In the genomic region with DNA sequence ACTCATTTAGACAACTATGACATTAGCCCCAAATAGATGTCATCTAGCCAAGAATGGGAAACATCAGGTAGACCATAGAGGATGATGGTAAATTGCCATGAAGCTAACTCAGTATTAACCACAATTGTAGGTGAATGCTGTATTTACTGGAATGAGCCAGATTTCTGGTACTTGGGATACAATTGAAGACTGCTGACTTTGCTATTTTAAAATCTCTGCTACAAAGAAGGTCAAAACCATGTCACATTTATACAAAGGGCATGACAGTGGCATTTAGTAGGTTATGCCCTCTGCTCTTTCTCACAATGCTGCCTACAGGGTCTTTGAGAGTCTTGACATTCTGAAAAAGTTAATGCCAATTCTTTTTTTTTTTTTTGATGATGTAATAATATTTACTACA, we compare ENCODE assay signal across 20 mouse cellular contexts.
DNase-seq lines count a peak whose midpoint lies in the region; ATAC-seq and TF ChIP-seq lines count a peak whose summit lies in the region.
"Had no signal": no experiment of that assay in that cellular context is flagged by ENCODE, and none has a peak within 500 bp of the region (broad histone marks: within the 10 kb centered on the region; RNA-seq: fewer than 3 reads in every experiment).

No protein-coding gene starts in this region.

- H3K4me3 ChIP-seq in CH12.LX (replicated peaks in 1 of 3; ENCODE audit: low read depth in 2 of 3, low read length in 2 of 3, poor library complexity in 1 of 3), result no peak overlapping the region
- no peak overlapping the region for H3K4me3 ChIP-seq in ES-E14 (ENCODE audit: insufficient read depth in 1 of 2, low read depth in 1 of 2, low read length in 2 of 2, poor library complexity in 1 of 2, severe bottlenecking in 1 of 2)
- H3K4me3 ChIP-seq in heart, embryonic 11.5 days (ENCODE audit: low read depth, low read length), result no peak overlapping the region

- in situ Hi-C loops in CH12.LX (cut with MboI; ENCODE audit: low pct_ligation_motif_present, low pct_unique_long_range_greater_than_20kb, low sequenced_read_pairs) (no loop called here), ES-E14 (cut with MboI; ENCODE audit: low sequenced_read_pairs in 2 of 2, unreplicated experiment in 2 of 2) (no loop called here)

- no peak for TF ChIP-seq CTCF in CH12.LX (conservative IDR thresholded peaks at IDR 0.05 in 1 of 2, IDR thresholded peaks at IDR 0.05 in 1 of 2; ENCODE audit: low read depth in 2 of 2, low read length in 2 of 2)

- H3K9me3 ChIP-seq in CH12.LX (replicated peaks; ENCODE audit: low read length), result no peaks in the 10 kb centered on the region
- no peaks in the 10 kb centered on the region for H3K9me3 ChIP-seq in ES-E14 (ENCODE audit: control insufficient read depth, insufficient read depth, low read depth, low read length)
- H3K9me3 ChIP-seq in heart, embryonic 11.5 days (replicated peaks; ENCODE audit: control insufficient read depth, low read length), result no peaks in the 10 kb centered on the region

- H3K27ac ChIP-seq in CH12.LX (ENCODE audit: insufficient read depth, low read depth) (no peak overlapping the region), ES-E14 (ENCODE audit: insufficient read depth, low read depth, low read length, poor library complexity, severe bottlenecking) (no peak overlapping the region)
- no peak overlapping the region for H3K27ac ChIP-seq in heart, embryonic 11.5 days (ENCODE audit: low read depth, low read length)

- no peak overlapping the region for H3K9ac ChIP-seq in CH12.LX (ENCODE audit: insufficient read depth, low read depth)
- no peak overlapping the region for H3K9ac ChIP-seq in ES-E14 (ENCODE audit: insufficient read depth, low read depth, low read length, poor library complexity, severe bottlenecking)
- H3K9ac ChIP-seq in heart, embryonic 11.5 days (ENCODE audit: low read depth, low read length), result no peak overlapping the region

- no peaks in the 10 kb centered on the region for H3K27me3 ChIP-seq in CH12.LX (replicated peaks)
- no peaks in the 10 kb centered on the region for H3K27me3 ChIP-seq in heart, embryonic 11.5 days (ENCODE audit: control insufficient read depth, insufficient read depth, low read length)

- TF ChIP-seq POLR2A in CH12.LX (IDR thresholded peaks at IDR 0.05; ENCODE audit: low read depth, low read length), result no peak

- no peak for TF ChIP-seq EP300 in CH12.LX (IDR thresholded peaks at IDR 0.05; ENCODE audit: low read length)

- no peak for ATAC-seq in heart, embryonic 11.5 days (replicated peaks; ENCODE audit: insufficient number of reproducible peaks, low FRiP score, low TSS enrichment)
- ATAC-seq: activated CD4-positive, CD25-positive, alpha-beta regulatory T cell, adult 4 months; CD4-positive, CD25-positive, alpha-beta regulatory T cell, adult 4 months; Patski had no signal

- no peak overlapping the region for H3K4me2 ChIP-seq in CH12.LX (ENCODE audit: insufficient read depth, low read depth, poor library complexity, severe bottlenecking)
- H3K4me2 ChIP-seq in heart, embryonic 11.5 days, result no peak overlapping the region

- DNase-seq in CH12.LX (ENCODE audit: extremely low read depth) (no peak), ES-E14 (ENCODE audit: low read depth, low spot score) (no peak)
- DNase-seq in kidney, adult 9 months, result no peak
- DNase-seq: adrenal gland, adult 2 months; adrenal gland, adult 8-10 months; adrenal gland, postnatal 10 days; adrenal gland, postnatal 14 days; adrenal gland, postnatal 25 days; adrenal gland, postnatal 36 days; B cell, adult 2 months; cerebellum, adult 11 months; cerebellum, adult 11-12 months; cerebellum, adult 18-20 months; cerebellum, adult 2 months; cerebellum, adult 8-10 months had no signal

- peaks cover 3 to 19% of the 10 kb centered on the region in 2 experiments; a peak in 3 of 4 replicates for H3K4me1 ChIP-seq in CH12.LX (ENCODE audit: control insufficient read depth in 1 of 2, insufficient read depth in 2 of 2)
- H3K4me1 ChIP-seq in ES-E14 (ENCODE audit: control insufficient read depth in 2 of 2, insufficient read depth in 2 of 2, low read length in 2 of 2, poor library complexity in 1 of 2), result no peaks in the 10 kb centered on the region
- H3K4me1 ChIP-seq in heart, embryonic 11.5 days (ENCODE audit: control insufficient read depth, insufficient read depth, low read length), result no peaks in the 10 kb centered on the region

- no peak for TF ChIP-seq RAD21 in CH12.LX (IDR thresholded peaks at IDR 0.05; ENCODE audit: low read depth, low read length)

- dilution Hi-C loops in CH12.LX (cut with MboI; ENCODE audit: extremely low pct_ligation_motif_present, extremely low pct_unique_long_range_greater_than_20kb, low sequenced_read_pairs), result no loop called here

- H3K36me3 ChIP-seq in CH12.LX (replicated peaks in 1 of 2; ENCODE audit: control insufficient read depth in 1 of 2, insufficient read depth in 1 of 2, low read length in 1 of 2) (no peaks in the 10 kb centered on the region), ES-E14 (ENCODE audit: control insufficient read depth, insufficient read depth, low read length, poor library complexity, severe bottlenecking) (no peaks in the 10 kb centered on the region)
- no peaks in the 10 kb centered on the region for H3K36me3 ChIP-seq in heart, embryonic 11.5 days (ENCODE audit: control insufficient read depth, insufficient read depth, low read length)
- H3K36me3 ChIP-seq: G1E had no signal

- H3K79me2 ChIP-seq in CH12.LX (replicated peaks; ENCODE audit: control insufficient read depth, extremely low read depth, insufficient read depth, poor library complexity, severe bottlenecking), result no peaks in the 10 kb centered on the region

TF ChIP-seq in CH12.LX, 34 proteins besides CTCF, POLR2A, EP300 and RAD21:
- no peak for TF ChIP-seq ELF1 (IDR thresholded peaks at IDR 0.05; ENCODE audit: low read depth, low read length)
- TF ChIP-seq MAFK (IDR thresholded peaks at IDR 0.05; ENCODE audit: insufficient replicate concordance, low read length), result 0 out of 2 replicates have a peak, but pooled peaks have one; percentile 61
TF ChIP-seq in CH12.LX: peak in this region for 1.

TF ChIP-seq in ES-E14, 5 proteins besides CTCF, POLR2A, EP300 and RAD21:
- peak; percentile 74 for TF ChIP-seq MAFK (IDR thresholded peaks at IDR 0.05; ENCODE audit: insufficient read depth, low read depth, low read length)
- no peak for TF ChIP-seq ZNF384 (IDR thresholded peaks at IDR 0.05; ENCODE audit: low read depth, low read length)
- no peak for TF ChIP-seq CHD2 (IDR thresholded peaks at IDR 0.05; ENCODE audit: low read depth, low read length)
